Mouse (Mus musculus) forebrain, postnatal 0 days (tissue): ENCODE data around the gene Map1s. TPM values are rescaled to one million over a fixed set of nuclear protein-coding genes. Genes with fewer than 3 reads are reported as not detected.

Experiments
- ATAC-seq: fragments of 200-750 bp; cut with Nextera tagmentation; 2 replicates; pipeline ENCODE4 v1.8.0; 2017; ENCODE audit warnings: mild to moderate bottlenecking, moderate library complexity
- DNase-seq: peaks from one replicate; pipeline ENCODE4 v3.0.0-alpha.2; 2015
- H3K27ac ChIP-seq: fragments of 300-500 bp; sonication (generic); 2 replicates; pipeline ENCODE4 v1.5.1; 2014; ENCODE audit warnings: low read depth, mild to moderate bottlenecking, antibody characterized with exemption, low read length, moderate library complexity, mixed read lengths
- H3K27me3 ChIP-seq: fragments of 300-500 bp; sonication (generic); 2 replicates; pipeline ENCODE4 v1.6.1; 2014; ENCODE audit warnings: mild to moderate bottlenecking, low read length, mixed read lengths; ENCODE audit not compliant: insufficient read depth
- H3K36me3 ChIP-seq: fragments of 300-500 bp; sonication (generic); 2 replicates; pipeline ENCODE4 v1.6.1; 2014; ENCODE audit warnings: mild to moderate bottlenecking, moderate library complexity; ENCODE audit not compliant: insufficient read depth
- H3K4me1 ChIP-seq: fragments of 300-500 bp; sonication (generic); 2 replicates; pipeline ENCODE4 v1.6.1; 2014; ENCODE audit warnings: antibody characterized with exemption; ENCODE audit not compliant: insufficient read depth
- H3K4me2 ChIP-seq: fragments of 300-500 bp; sonication (generic); 2 replicates; pipeline ENCODE4 v1.6.1; 2014; ENCODE audit warnings: low read depth, mild to moderate bottlenecking, moderate library complexity
- H3K4me3 ChIP-seq: fragments of 300-500 bp; sonication (generic); 2 replicates; pipeline ENCODE4 v1.5.1; 2014; ENCODE audit warnings: low read depth, low read length, mixed read lengths
- H3K9ac ChIP-seq: fragments of 300-500 bp; sonication (generic); 2 replicates; pipeline ENCODE4 v1.6.1; 2014; ENCODE audit warnings: mild to moderate bottlenecking
- H3K9me3 ChIP-seq: fragments of 300-500 bp; sonication (generic); 2 replicates; pipeline ENCODE4 v1.6.1; 2016; ENCODE audit warnings: low read length
- CTCF ChIP-seq: sonication (generic); IDR thresholded peaks from 2 replicates; pipeline ENCODE4 v1.5.1; 2016; ENCODE audit warnings: antibody characterized with exemption, control low read depth, low read depth
- WGBS: fragments of 180-500 bp; shearing (Covaris S2); extraction: QIAGEN DNeasy Blood & Tissue Kit; methylation state at CpG from one replicate; pipeline ENCODE4 v1.1.7; 2014; 5-methylcytosine and 5-hydroxymethylcytosine counted together
- polyA plus RNA-seq: library from polyadenylated mRNA; unstranded; fragments of >200 nt; fragmentation: Nextera tagmentation; extraction: Ambion mirVana; gene quantifications from 2 replicates; pipeline ENCODE4 v1.2.1, GENCODE M21; 2015
- total RNA-seq: library from RNA; depleted of rRNA; stranded (reverse); fragments of >200 nt; gene quantifications from 2 replicates; pipeline ENCODE4 v1.2.3, GENCODE M21; 2014

The Map1s gene
- total and polyA plus RNA-seq, 2 experiments from 2014 or later: 63.9 to 68.1 TPM

- H3K4me3 ChIP-seq: no peak overlapping the region
- H3K27me3 ChIP-seq: no peaks in the 10 kb centered on the region; the same call in 1 of the 2 replicates
- H3K4me1 ChIP-seq: peaks cover 4% of the 10 kb centered on the region; the same call in 1 of the 2 replicates
- H3K27ac ChIP-seq: no peak overlapping the region
- no peak for ATAC-seq
- 56% methylated on average over 2 of the region's 2 CpGs for WGBS
- no peak for DNase-seq
- peak; percentile 5; the same call in 1 of the 2 replicates for TF ChIP-seq CTCF
- no peak overlapping the region for H3K4me2 ChIP-seq
- peak overlapping the region; percentile 54 for H3K9ac ChIP-seq
- no peaks in the 10 kb centered on the region for H3K9me3 ChIP-seq
- peaks cover 21% of the 10 kb centered on the region for H3K36me3 ChIP-seq
These were observed 7.0 kb upstream of the Map1s start for GRCm38 (mm10) chr8:70898661-70899198.

- DNase-seq: no peak
- H3K27me3 ChIP-seq: no peaks in the 10 kb centered on the region; the same call in 1 of the 2 replicates
- no peak for TF ChIP-seq CTCF
- H3K4me3 ChIP-seq: no peak overlapping the region
- H3K9me3 ChIP-seq: no peaks in the 10 kb centered on the region
- peaks cover 4% of the 10 kb centered on the region; the same call in 1 of the 2 replicates for H3K4me1 ChIP-seq
- no peak overlapping the region for H3K9ac ChIP-seq
- 78% methylated on average over 2 of the region's 2 CpGs for WGBS
- peaks cover 16% of the 10 kb centered on the region for H3K36me3 ChIP-seq
- no peak overlapping the region for H3K4me2 ChIP-seq
- H3K27ac ChIP-seq: no peak overlapping the region
- ATAC-seq: no peak
These were observed 6.5 kb upstream of the Map1s start for GRCm38 (mm10) chr8:70899226-70899625.

- Histone ChIP-seq H3K27me3 (no peaks in the 10 kb centered on the region), H3K36me3 (no peaks in the 10 kb centered on the region), H3K4me2 (no peak overlapping the region), H3K9ac (no peak overlapping the region), H3K9me3 (no peaks in the 10 kb centered on the region), H3K4me3 (no peak overlapping the region), H3K4me1 (peaks cover 4% of the 10 kb centered on the region; the same call in 1 of the 2 replicates), H3K27ac (no peak overlapping the region)
- DNase-seq (no peak), ATAC-seq (no peak)
- 75% methylated on average over 2 of the region's 2 CpGs for WGBS
- no peak for TF ChIP-seq CTCF
These were observed 4.8 kb upstream of the Map1s start for GRCm38 (mm10) chr8:70900872-70901387.

- TF ChIP-seq CTCF: no peak
- no peak for ATAC-seq
- Histone ChIP-seq H3K9ac (no peak overlapping the region), H3K27ac (no peak overlapping the region), H3K36me3 (no peaks in the 10 kb centered on the region), H3K4me1 (0 out of 2 replicates have a peak, but pooled peaks cover 3% of the 10 kb centered on the region), H3K4me3 (no peak overlapping the region), H3K9me3 (no peaks in the 10 kb centered on the region), H3K27me3 (no peaks in the 10 kb centered on the region), H3K4me2 (no peak overlapping the region)
- no peak for DNase-seq
- WGBS: 20% methylated on average over 5 of the region's 5 CpGs
These were observed 3.5 kb upstream of the Map1s start for GRCm38 (mm10) chr8:70902211-70902610.

DNA sequence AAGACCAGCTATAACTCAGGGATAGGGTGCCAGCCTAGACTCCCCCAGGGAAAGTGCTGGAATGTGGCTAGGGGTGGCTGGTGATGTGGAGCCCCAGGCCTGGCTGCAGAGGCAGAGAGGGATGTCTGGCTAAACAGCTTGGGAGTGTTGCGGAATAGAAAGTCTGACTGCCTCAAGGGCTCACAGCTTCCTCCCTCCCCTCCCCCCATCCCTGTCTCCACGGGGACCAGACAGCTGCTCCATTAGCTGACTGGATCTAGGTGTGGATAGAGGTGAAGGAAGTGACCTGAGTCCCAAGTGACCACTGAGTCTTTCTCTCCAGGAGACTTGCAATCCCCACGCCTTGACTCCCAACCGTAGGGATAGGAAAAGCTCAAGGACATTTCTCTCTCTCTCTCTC, 2.6 kb upstream of the Map1s start:
- Histone ChIP-seq H3K27me3 (no peaks in the 10 kb centered on the region), H3K4me1 (0 out of 2 replicates have a peak, but pooled peaks cover 3% of the 10 kb centered on the region), H3K4me3 (no peak overlapping the region), H3K36me3 (no peaks in the 10 kb centered on the region), H3K4me2 (no peak overlapping the region), H3K9ac (no peak overlapping the region), H3K27ac (no peak overlapping the region), H3K9me3 (no peaks in the 10 kb centered on the region)
- WGBS: 53% methylated on average over 4 of the region's 4 CpGs
- DNase-seq (no peak), ATAC-seq (no peak)
- TF ChIP-seq CTCF: no peak

DNA sequence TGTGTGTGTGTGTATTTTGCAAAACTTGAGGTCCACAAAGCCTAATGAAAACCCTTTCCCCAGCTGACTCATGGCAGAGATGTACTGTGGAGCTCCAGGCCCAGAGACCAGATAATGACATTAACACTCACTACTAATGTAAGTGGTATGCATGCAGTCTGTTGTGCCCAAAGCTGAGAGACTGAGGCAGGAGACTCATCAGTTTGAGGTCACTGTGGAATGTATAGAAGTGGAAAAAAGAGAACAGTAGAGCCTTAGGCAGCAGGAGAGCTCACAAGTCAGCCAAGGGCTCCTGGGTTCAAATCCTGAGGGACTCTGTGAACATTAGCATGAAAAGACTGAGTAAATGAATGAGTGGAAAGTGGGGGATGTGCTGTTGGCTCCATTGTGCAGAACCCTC, 2.1 kb upstream of the Map1s start:
- no peak overlapping the region for H3K4me3 ChIP-seq
- H3K9me3 ChIP-seq: no peaks in the 10 kb centered on the region
- DNase-seq: no peak
- no peak overlapping the region for H3K9ac ChIP-seq
- no peaks in the 10 kb centered on the region for H3K27me3 ChIP-seq
- no peaks in the 10 kb centered on the region for H3K36me3 ChIP-seq
- no peak overlapping the region for H3K4me2 ChIP-seq
- no peak overlapping the region for H3K27ac ChIP-seq
- no peak for ATAC-seq
- TF ChIP-seq CTCF: no peak
- H3K4me1 ChIP-seq: 0 out of 2 replicates have a peak, but pooled peaks cover 3% of the 10 kb centered on the region

GRCm38 (mm10) chr8:70904532-70904931, 1.2 kb upstream of the Map1s start:
- H3K27me3 ChIP-seq: no peaks in the 10 kb centered on the region
- H3K27ac ChIP-seq: no peak overlapping the region
- H3K4me3 ChIP-seq: no peak overlapping the region
- DNase-seq (no peak), ATAC-seq (no peak)
- no peaks in the 10 kb centered on the region for H3K9me3 ChIP-seq
- H3K4me2 ChIP-seq: no peak overlapping the region
- no peak for TF ChIP-seq CTCF
- no peak overlapping the region for H3K9ac ChIP-seq
- H3K36me3 ChIP-seq: 0 out of 2 replicates have a peak, but pooled peaks cover 3% of the 10 kb centered on the region
- H3K4me1 ChIP-seq: 0 out of 2 replicates have a peak, but pooled peaks cover 3% of the 10 kb centered on the region
- 69% methylated on average over 4 of the region's 4 CpGs for WGBS
